ENCODE assay signal across 22 mouse cellular contexts in the genomic region with DNA sequence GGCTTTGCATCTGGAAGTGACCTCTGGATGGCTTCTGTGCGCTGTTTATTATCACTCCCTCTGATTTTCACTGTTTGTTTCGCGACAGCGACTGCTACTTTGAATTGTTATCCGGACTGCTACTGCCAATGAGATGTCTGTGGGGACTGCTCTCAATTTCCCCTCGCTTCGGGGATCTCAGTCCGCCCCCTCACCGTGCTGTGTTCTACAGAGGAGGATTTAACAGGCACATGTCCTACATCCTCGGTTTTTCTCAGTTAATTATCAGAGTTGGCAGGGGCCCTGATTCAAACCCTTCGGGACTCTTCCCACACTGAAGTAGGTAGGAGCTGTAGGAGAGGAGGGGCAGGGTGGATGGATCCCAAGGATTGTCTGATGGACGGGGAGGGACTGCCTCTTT.
"Had no signal": no experiment of that assay in that cellular context is flagged by ENCODE, and none has a peak within 500 bp of the region (broad histone marks: within the 10 kb centered on the region; RNA-seq: fewer than 3 reads in every experiment).

No protein-coding gene starts in this region.

- DNase-seq: kidney, adult 18-20 months; kidney, adult 9 months; kidney, postnatal 25 days; liver; lung, adult 2 months; lung, postnatal 14 days; lung, postnatal 4 days; retina, postnatal 1 day; right cerebral cortex, postnatal 25 days; spleen, adult 18-20 months; thymus, postnatal 36 days had no signal

- H3K9ac ChIP-seq: limb, embryonic 13.5 days; liver, embryonic 12.5 days; liver, embryonic 15.5 days; midbrain, embryonic 12.5 days; midbrain, embryonic 15.5 days; neural tube, embryonic 13.5 days; stomach, embryonic 15.5 days had no signal

- ATAC-seq: intestine, embryonic 16.5 days; liver, embryonic 12.5 days; midbrain, embryonic 15.5 days had no signal

- H3K27me3 ChIP-seq: limb, embryonic 13.5 days; liver, embryonic 15.5 days; midbrain, embryonic 12.5 days; midbrain, embryonic 15.5 days; neural tube, embryonic 13.5 days; stomach, embryonic 15.5 days had no signal

- H3K4me3 ChIP-seq: limb, embryonic 10.5 days; limb, embryonic 13.5 days; liver, embryonic 12.5 days; liver, embryonic 15.5 days; midbrain, embryonic 12.5 days; midbrain, embryonic 15.5 days; myocyte; neural tube, embryonic 13.5 days; stomach, embryonic 15.5 days had no signal

- H3K9me3 ChIP-seq: limb, embryonic 10.5 days; limb, embryonic 13.5 days; liver, embryonic 12.5 days; liver, embryonic 15.5 days; midbrain, embryonic 12.5 days; midbrain, embryonic 15.5 days; neural tube, embryonic 13.5 days; stomach, embryonic 15.5 days had no signal

- H3K4me1 ChIP-seq: liver, embryonic 12.5 days; liver, embryonic 15.5 days; midbrain, embryonic 12.5 days; stomach, embryonic 15.5 days had no signal

- H3K4me2 ChIP-seq: limb, embryonic 13.5 days; liver, embryonic 12.5 days; liver, embryonic 15.5 days; midbrain, embryonic 12.5 days; midbrain, embryonic 15.5 days; neural tube, embryonic 13.5 days; stomach, embryonic 15.5 days had no signal

- H3K36me3 ChIP-seq: limb, embryonic 10.5 days; limb, embryonic 13.5 days; liver, embryonic 12.5 days; liver, embryonic 15.5 days; midbrain, embryonic 12.5 days; midbrain, embryonic 15.5 days; neural tube, embryonic 13.5 days; stomach, embryonic 15.5 days had no signal

- H3K27ac ChIP-seq: kidney, postnatal 0 days; limb, embryonic 10.5 days; limb, embryonic 13.5 days; liver, embryonic 12.5 days; liver, embryonic 15.5 days; midbrain, embryonic 12.5 days; midbrain, embryonic 15.5 days; neural tube, embryonic 13.5 days; stomach, embryonic 15.5 days had no signal
